Mouse (Mus musculus) midbrain, postnatal 0 days (tissue): ENCODE measurements around the gene Sh3rf3. TPM values are rescaled to one million over a fixed set of nuclear protein-coding genes. Genes with fewer than 3 reads are reported as not detected.
A peak's percentile ranks its signal among the peaks of the same experiment; 100 is the strongest.

Experiments used
- ATAC-seq: fragments of 200-750 bp; cut with Nextera tagmentation; 2 replicates; pipeline ENCODE4 v1.8.0; 2017; ENCODE audit warnings: moderate number of reproducible peaks, mild to moderate bottlenecking, moderate TSS enrichment, moderate library complexity; ENCODE audit not compliant: low FRiP score
- DNase-seq: peaks from one replicate; pipeline ENCODE4 v3.0.0-alpha.2; 2015; ENCODE audit warnings: low spot score
- H3K27ac ChIP-seq: fragments of 300-500 bp; sonication (generic); 2 replicates; pipeline ENCODE4 v1.5.1; 2014; ENCODE audit warnings: low read depth, mild to moderate bottlenecking, low read length, mixed read lengths
- H3K27me3 ChIP-seq: fragments of 300-500 bp; sonication (generic); 2 replicates; pipeline ENCODE4 v1.6.1; 2014; ENCODE audit warnings: low read length, control low read depth, mixed read lengths; ENCODE audit not compliant: insufficient read depth
- H3K36me3 ChIP-seq: fragments of 300-500 bp; sonication (generic); 2 replicates; pipeline ENCODE4 v1.6.1; 2014; ENCODE audit warnings: low read length, control low read depth, mixed read lengths; ENCODE audit not compliant: insufficient read depth
- H3K4me1 ChIP-seq: fragments of 300-500 bp; sonication (generic); 2 replicates; pipeline ENCODE4 v1.6.1; 2014; ENCODE audit warnings: mild to moderate bottlenecking, control low read depth, antibody characterized with exemption, low read length, mixed read lengths; ENCODE audit not compliant: insufficient read depth
- H3K4me2 ChIP-seq: fragments of 300-500 bp; sonication (generic); 2 replicates; pipeline ENCODE4 v1.6.1; 2014; ENCODE audit warnings: low read depth, mild to moderate bottlenecking, low read length, mixed read lengths; ENCODE audit not compliant: poor library complexity, severe bottlenecking
- H3K4me3 ChIP-seq: fragments of 300-500 bp; sonication (generic); 2 replicates; pipeline ENCODE4 v1.5.1; 2014; ENCODE audit warnings: low read depth, mild to moderate bottlenecking, low read length, moderate library complexity
- H3K9ac ChIP-seq: fragments of 300-500 bp; sonication (generic); replicated peaks from 2 replicates; pipeline ENCODE4 v1.6.1; 2014; ENCODE audit warnings: mild to moderate bottlenecking, low read length, moderate library complexity, mixed read lengths; ENCODE audit not compliant: poor library complexity, severe bottlenecking
- H3K9me3 ChIP-seq: fragments of 300-500 bp; sonication (generic); 2 replicates; pipeline ENCODE4 v1.6.1; 2016; ENCODE audit warnings: low read length, control low read depth
- CTCF ChIP-seq: IDR thresholded peaks from 2 replicates; pipeline ENCODE4 v1.5.1; 2016; ENCODE audit warnings: antibody characterized with exemption, mild to moderate bottlenecking
- WGBS: fragments of 180-500 bp; shearing (Covaris S2); extraction: QIAGEN DNeasy Blood & Tissue Kit; methylation state at CpG from one replicate; pipeline ENCODE4 v1.1.7; 2014; 5-methylcytosine and 5-hydroxymethylcytosine counted together
- polyA plus RNA-seq: library from polyadenylated mRNA; unstranded; fragments of >200 nt; fragmentation: Nextera tagmentation; extraction: Ambion mirVana; gene quantifications from 2 replicates; pipeline ENCODE4 v1.2.1, GENCODE M21; 2015
- total RNA-seq: library from RNA; depleted of rRNA; stranded (reverse); fragments of >200 nt; gene quantifications from 2 replicates; pipeline ENCODE4 v1.2.3, GENCODE M21; 2014

Sh3rf3 gene
- total and polyA plus RNA-seq, 2 experiments from 2014 or later: 4.6 to 31.9 TPM

- Histone ChIP-seq H3K9me3 (no peaks in the 10 kb centered on the region), H3K4me1 (no peaks in the 10 kb centered on the region), H3K27me3 (no peaks in the 10 kb centered on the region; the same call in 1 of the 2 replicates), H3K36me3 (no peaks in the 10 kb centered on the region), H3K4me3 (no peak overlapping the region), H3K4me2 (no peak overlapping the region), H3K9ac (no peak overlapping the region), H3K27ac (no peak overlapping the region)
- TF ChIP-seq CTCF: no peak
- WGBS: 71% methylated on average over 1 of the region's 1 CpGs
- DNase-seq: no peak
- ATAC-seq: no peak
Measured at GRCm38 (mm10) chr10:58802391-58802790, 10.8 kb upstream of the Sh3rf3 start.

GRCm38 (mm10) chr10:58807956-58808355, 5.2 kb upstream of the Sh3rf3 start:
- TF ChIP-seq CTCF: no peak
- 79% methylated on average over 3 of the region's 3 CpGs for WGBS
- Histone ChIP-seq H3K4me2 (no peak overlapping the region), H3K4me3 (no peak overlapping the region), H3K4me1 (no peaks in the 10 kb centered on the region), H3K36me3 (no peaks in the 10 kb centered on the region), H3K27ac (no peak overlapping the region), H3K9me3 (no peaks in the 10 kb centered on the region), H3K9ac (no peak overlapping the region), H3K27me3 (peaks cover 3% of the 10 kb centered on the region; the same call in 1 of the 2 replicates)
- no peak for DNase-seq
- no peak for ATAC-seq

- no peaks in the 10 kb centered on the region for H3K9me3 ChIP-seq
- no peak for DNase-seq
- no peak overlapping the region for H3K27ac ChIP-seq
- no peak overlapping the region for H3K4me2 ChIP-seq
- TF ChIP-seq CTCF: no peak
- no peaks in the 10 kb centered on the region for H3K36me3 ChIP-seq
- H3K4me1 ChIP-seq: no peaks in the 10 kb centered on the region; the same call in 1 of the 2 replicates
- H3K4me3 ChIP-seq: no peak overlapping the region
- H3K9ac ChIP-seq: no peak overlapping the region
- H3K27me3 ChIP-seq: peaks cover 7% of the 10 kb centered on the region; the same call in 1 of the 2 replicates
- WGBS: 88% methylated on average over 5 of the region's 5 CpGs
- no peak for ATAC-seq
Measured at GRCm38 (mm10) chr10:58810181-58810580, 3.0 kb upstream of the Sh3rf3 start.

GRCm38 (mm10) chr10:58812210-58813080, 714 bp upstream of the Sh3rf3 start:
- peak; percentile 84 for ATAC-seq
- peak; percentile 88 for TF ChIP-seq CTCF
- peak overlapping the region; percentile 69 for H3K4me3 ChIP-seq
- H3K9ac ChIP-seq: peak overlapping the region; percentile 62
- 0 out of 2 replicates have a peak overlapping the region, but pooled peaks have one; percentile 12 for H3K27ac ChIP-seq
- WGBS: under 1% methylated on average over 61 of the region's 63 CpGs
- H3K9me3 ChIP-seq: no peaks in the 10 kb centered on the region
- H3K27me3 ChIP-seq: 0 out of 2 replicates have a peak, but pooled peaks cover 7% of the 10 kb centered on the region
- no peaks in the 10 kb centered on the region; the same call in 1 of the 2 replicates for H3K4me1 ChIP-seq
- peak; percentile 95 for DNase-seq
- H3K4me2 ChIP-seq: peak overlapping the region; percentile 99
- no peaks in the 10 kb centered on the region for H3K36me3 ChIP-seq

- H3K9me3 ChIP-seq: no peaks in the 10 kb centered on the region
- peak; percentile 47 for TF ChIP-seq CTCF
- H3K4me2 ChIP-seq: peak overlapping the region; percentile 99
- no peak overlapping the region for H3K27ac ChIP-seq
- DNase-seq (peak; percentile 62), ATAC-seq (peak; percentile 52)
- H3K4me1 ChIP-seq: no peaks in the 10 kb centered on the region; the same call in 1 of the 2 replicates
- under 1% methylated on average over 35 of the region's 35 CpGs for WGBS
- 0 out of 2 replicates have a peak, but pooled peaks cover 7% of the 10 kb centered on the region for H3K27me3 ChIP-seq
- H3K9ac ChIP-seq: peak overlapping the region; percentile 62
- no peaks in the 10 kb centered on the region for H3K36me3 ChIP-seq
- H3K4me3 ChIP-seq: peak overlapping the region; percentile 69
Measured at GRCm38 (mm10) chr10:58813801-58814191, 637 bp downstream of the Sh3rf3 start.

GRCm38 (mm10) chr10:58814486-58814885, 1.3 kb downstream of the Sh3rf3 start:
- no peak for TF ChIP-seq CTCF
- WGBS: 42% methylated on average over 7 of the region's 7 CpGs
- H3K4me2 ChIP-seq: peak overlapping the region; percentile 99
- DNase-seq: no peak
- H3K4me1 ChIP-seq: no peaks in the 10 kb centered on the region; the same call in 1 of the 2 replicates
- H3K4me3 ChIP-seq: peak overlapping the region; percentile 69
- ATAC-seq: no peak
- no peak overlapping the region; the same call in 1 of the 2 replicates for H3K9ac ChIP-seq
- H3K27ac ChIP-seq: no peak overlapping the region
- H3K36me3 ChIP-seq: no peaks in the 10 kb centered on the region
- 0 out of 2 replicates have a peak, but pooled peaks cover 3% of the 10 kb centered on the region for H3K27me3 ChIP-seq
- no peaks in the 10 kb centered on the region for H3K9me3 ChIP-seq
